Mouse (Mus musculus): ENCODE data around the gene Ppme1. TPM values are rescaled to one million over a fixed set of nuclear protein-coding genes. Genes with fewer than 3 reads are reported as not detected.

The Ppme1 gene
- polyA plus RNA-seq, 1 experiment, result 23.6 TPM

GRCm38 (mm10) chr7:100316924-100317323 is 55.2 kb downstream of the Ppme1 start:
- H3K4me1 ChIP-seq (ENCODE audit: control insufficient read depth, insufficient read depth, low read length), result no peaks in the 10 kb centered on the region
- WGBS, result 72% methylated on average over 8 of the region's 8 CpGs
- no peak overlapping the region for H3K4me3 ChIP-seq (replicated peaks; ENCODE audit: control insufficient read depth, low read depth, low read length)
- H3K27ac ChIP-seq (ENCODE audit: control insufficient read depth, insufficient read depth, low read depth, low read length, poor library complexity), result no peak overlapping the region
- TF ChIP-seq CTCF (IDR thresholded peaks at IDR 0.05; ENCODE audit: control insufficient read depth, insufficient read depth, low read length), result no peak
- no peak for TF ChIP-seq POLR2A (IDR thresholded peaks at IDR 0.05; ENCODE audit: borderline replicate concordance, control insufficient read depth, low read depth, low read length)

- no peak overlapping the region for H3K27ac ChIP-seq (ENCODE audit: control insufficient read depth, insufficient read depth, low read depth, low read length, poor library complexity)
- H3K4me3 ChIP-seq (replicated peaks; ENCODE audit: control insufficient read depth, low read depth, low read length), result no peak overlapping the region
- no peak for TF ChIP-seq CTCF (IDR thresholded peaks at IDR 0.05; ENCODE audit: control insufficient read depth, insufficient read depth, low read length)
- no peak for TF ChIP-seq POLR2A (IDR thresholded peaks at IDR 0.05; ENCODE audit: borderline replicate concordance, control insufficient read depth, low read depth, low read length)
- no peaks in the 10 kb centered on the region for H3K4me1 ChIP-seq (ENCODE audit: control insufficient read depth, insufficient read depth, low read length)
- 68% methylated on average over 4 of the region's 4 CpGs for WGBS
These were observed 59.4 kb downstream of the Ppme1 start for GRCm38 (mm10) chr7:100312716-100313115.

- H3K27ac ChIP-seq (ENCODE audit: control insufficient read depth, insufficient read depth, low read depth, low read length, poor library complexity), result no peak overlapping the region
- WGBS, result 24% methylated on average over 12 of the region's 12 CpGs
- TF ChIP-seq POLR2A (IDR thresholded peaks at IDR 0.05; ENCODE audit: borderline replicate concordance, control insufficient read depth, low read depth, low read length) (no peak), CTCF (IDR thresholded peaks at IDR 0.05; ENCODE audit: control insufficient read depth, insufficient read depth, low read length) (no peak)
- H3K4me3 ChIP-seq (replicated peaks; ENCODE audit: control insufficient read depth, low read depth, low read length), result no peak overlapping the region
- H3K4me1 ChIP-seq (ENCODE audit: control insufficient read depth, insufficient read depth, low read length), result no peaks in the 10 kb centered on the region
These were observed 61.8 kb downstream of the Ppme1 start for GRCm38 (mm10) chr7:100310290-100310689.

- TF ChIP-seq POLR2A (IDR thresholded peaks at IDR 0.05; ENCODE audit: borderline replicate concordance, control insufficient read depth, low read depth, low read length) (no peak), CTCF (IDR thresholded peaks at IDR 0.05; ENCODE audit: control insufficient read depth, insufficient read depth, low read length) (no peak)
- H3K4me3 ChIP-seq (replicated peaks; ENCODE audit: control insufficient read depth, low read depth, low read length), result no peak overlapping the region
- WGBS, result 65% methylated on average over 6 of the region's 6 CpGs
- no peak overlapping the region for H3K27ac ChIP-seq (ENCODE audit: control insufficient read depth, insufficient read depth, low read depth, low read length, poor library complexity)
- H3K4me1 ChIP-seq (ENCODE audit: control insufficient read depth, insufficient read depth, low read length), result no peaks in the 10 kb centered on the region
These were observed 62.4 kb downstream of the Ppme1 start for GRCm38 (mm10) chr7:100309679-100310078.

GRCm38 (mm10) chr7:100309216-100309615 is 62.9 kb downstream of the Ppme1 start:
- Histone ChIP-seq H3K4me1 (ENCODE audit: control insufficient read depth, insufficient read depth, low read length) (no peaks in the 10 kb centered on the region), H3K27ac (ENCODE audit: control insufficient read depth, insufficient read depth, low read depth, low read length, poor library complexity) (no peak overlapping the region), H3K4me3 (replicated peaks; ENCODE audit: control insufficient read depth, low read depth, low read length) (no peak overlapping the region)
- 69% methylated on average over 1 of the region's 1 CpGs for WGBS
- TF ChIP-seq CTCF (IDR thresholded peaks at IDR 0.05; ENCODE audit: control insufficient read depth, insufficient read depth, low read length) (no peak), POLR2A (IDR thresholded peaks at IDR 0.05; ENCODE audit: borderline replicate concordance, control insufficient read depth, low read depth, low read length) (no peak)

GRCm38 (mm10) chr7:100307872-100308653 is 64.0 kb downstream of the Ppme1 start:
- Histone ChIP-seq H3K27ac (ENCODE audit: control insufficient read depth, insufficient read depth, low read depth, low read length, poor library complexity) (no peak overlapping the region), H3K4me1 (ENCODE audit: control insufficient read depth, insufficient read depth, low read length) (no peaks in the 10 kb centered on the region), H3K4me3 (replicated peaks; ENCODE audit: control insufficient read depth, low read depth, low read length) (no peak overlapping the region)
- no peak for TF ChIP-seq CTCF (IDR thresholded peaks at IDR 0.05; ENCODE audit: control insufficient read depth, insufficient read depth, low read length)
- TF ChIP-seq POLR2A (IDR thresholded peaks at IDR 0.05; ENCODE audit: borderline replicate concordance, control insufficient read depth, low read depth, low read length), result no peak
- WGBS, result 78% methylated on average over 6 of the region's 6 CpGs

GRCm38 (mm10) chr7:100305894-100306293 is 66.2 kb downstream of the Ppme1 start:
- Histone ChIP-seq H3K4me1 (ENCODE audit: control insufficient read depth, insufficient read depth, low read length) (no peaks in the 10 kb centered on the region), H3K27ac (ENCODE audit: control insufficient read depth, insufficient read depth, low read depth, low read length, poor library complexity) (no peak overlapping the region), H3K4me3 (replicated peaks; ENCODE audit: control insufficient read depth, low read depth, low read length) (no peak overlapping the region)
- WGBS, result 85% methylated on average over 9 of the region's 9 CpGs
- TF ChIP-seq POLR2A (IDR thresholded peaks at IDR 0.05; ENCODE audit: borderline replicate concordance, control insufficient read depth, low read depth, low read length) (no peak), CTCF (IDR thresholded peaks at IDR 0.05; ENCODE audit: control insufficient read depth, insufficient read depth, low read length) (no peak)

GRCm38 (mm10) chr7:100302316-100302715 is 69.8 kb downstream of the Ppme1 start:
- 67% methylated on average over 4 of the region's 4 CpGs for WGBS

More at GRCm38 (mm10) chr7:100302316-100302715, 69.8 kb downstream of the Ppme1 start:
- Histone ChIP-seq H3K4me1 (ENCODE audit: control insufficient read depth, insufficient read depth, low read length) (no peaks in the 10 kb centered on the region), H3K4me3 (replicated peaks; ENCODE audit: control insufficient read depth, low read depth, low read length) (no peak overlapping the region), H3K27ac (ENCODE audit: control insufficient read depth, insufficient read depth, low read depth, low read length, poor library complexity) (no peak overlapping the region)
- TF ChIP-seq POLR2A (IDR thresholded peaks at IDR 0.05; ENCODE audit: borderline replicate concordance, control insufficient read depth, low read depth, low read length) (no peak), CTCF (IDR thresholded peaks at IDR 0.05; ENCODE audit: control insufficient read depth, insufficient read depth, low read length) (no peak)

Data from bone marrow, adult 2 months (tissue).